Comparison of ENCODE assay signal across 18 mouse cellular contexts in the genomic region with DNA sequence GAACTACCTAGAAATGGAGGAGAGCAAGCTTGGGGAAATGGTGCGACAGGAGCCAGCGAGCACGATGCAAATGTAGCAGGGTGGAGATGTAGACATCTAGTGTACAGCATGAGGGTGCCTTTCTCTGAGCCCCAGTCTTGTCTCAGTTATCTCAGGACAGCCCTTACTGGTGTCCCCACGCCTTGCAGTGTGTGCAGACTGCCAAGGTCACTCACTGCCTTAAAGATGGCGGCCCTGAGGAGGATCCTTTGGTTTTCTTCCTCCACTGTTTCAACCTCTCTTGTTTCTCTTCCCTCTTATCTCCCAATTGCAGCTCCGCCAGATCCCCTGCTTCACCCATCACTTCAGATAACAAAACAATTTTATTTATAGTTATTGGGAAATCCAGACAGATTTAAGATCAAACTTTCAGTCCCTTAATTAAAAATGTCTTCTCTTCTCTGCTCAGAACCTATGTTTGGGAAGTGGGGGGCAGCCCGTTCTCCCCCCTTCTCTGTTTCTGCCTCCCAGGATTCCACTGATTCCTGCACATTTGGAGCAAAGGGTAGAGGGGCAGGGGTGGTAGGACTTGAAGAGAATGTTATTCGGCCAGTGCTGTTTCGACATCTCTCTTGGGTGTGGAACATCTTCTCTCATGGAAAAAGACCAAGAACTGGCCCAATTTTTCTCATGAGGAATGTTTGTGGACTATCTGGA. TPM values are rescaled to one million over a fixed set of nuclear protein-coding genes. Genes with fewer than 3 reads are reported as not detected.
DNase-seq lines count a peak whose midpoint lies in the region; ATAC-seq and TF ChIP-seq lines count a peak whose summit lies in the region.
"Had no signal": no experiment of that assay in that cellular context is flagged by ENCODE, and none has a peak within 500 bp of the region (broad histone marks: within the 10 kb centered on the region; RNA-seq: fewer than 3 reads in every experiment).

No protein-coding gene starts in this region.

- H3K4me2 ChIP-seq in lung, embryonic 16.5 days (ENCODE audit: low read depth, low read length): no peak overlapping the region
- H3K4me2 ChIP-seq in kidney, embryonic 16.5 days (replicated peaks; ENCODE audit: low read depth, low read length): no peak overlapping the region
- H3K4me2 ChIP-seq: embryonic facial prominence, embryonic 13.5 days; forebrain, embryonic 12.5 days; heart, embryonic 13.5 days; hindbrain, embryonic 13.5 days had no signal

- TF ChIP-seq POLR2A in lung, adult 2 months (IDR thresholded peaks at IDR 0.05; ENCODE audit: borderline replicate concordance, extremely low read depth, low read depth, low read length): no peak
- TF ChIP-seq POLR2A in cortical plate, adult 2 months (IDR thresholded peaks at IDR 0.05; ENCODE audit: extremely low read depth, insufficient read depth, low read length): no peak

- 77% methylated on average over 9 of the region's 9 CpGs for WGBS in lung, embryonic 16.5 days
- WGBS in lung, adult 2 months: 77% methylated on average over 9 of the region's 9 CpGs
- 87% methylated on average over 9 of the region's 9 CpGs for WGBS in kidney, embryonic 16.5 days

- H3K27me3 ChIP-seq in lung, embryonic 16.5 days (ENCODE audit: control insufficient read depth, insufficient read depth, low read depth, low read length): no peaks in the 10 kb centered on the region
- H3K27me3 ChIP-seq in kidney, embryonic 16.5 days (ENCODE audit: insufficient read depth, low read length): no peaks in the 10 kb centered on the region
- H3K27me3 ChIP-seq: embryonic facial prominence, embryonic 13.5 days; forebrain, embryonic 12.5 days; heart, embryonic 13.5 days; hindbrain, embryonic 13.5 days had no signal

- peaks cover 4% of the 10 kb centered on the region for H3K9me3 ChIP-seq in lung, embryonic 16.5 days (ENCODE audit: control insufficient read depth, low read length)
- 0 out of 2 replicates have a peak, but pooled peaks cover 5% of the 10 kb centered on the region for H3K9me3 ChIP-seq in kidney, embryonic 16.5 days (ENCODE audit: low read length)
- H3K9me3 ChIP-seq: embryonic facial prominence, embryonic 13.5 days; forebrain, embryonic 12.5 days; hindbrain, embryonic 13.5 days had no signal

- no peak overlapping the region for H3K9ac ChIP-seq in lung, embryonic 16.5 days (ENCODE audit: low read length)
- H3K9ac ChIP-seq in kidney, embryonic 16.5 days (replicated peaks; ENCODE audit: low read length): no peak overlapping the region
- H3K9ac ChIP-seq: embryonic facial prominence, embryonic 13.5 days; forebrain, embryonic 12.5 days; heart, embryonic 13.5 days; hindbrain, embryonic 13.5 days had no signal

- no peaks in the 10 kb centered on the region for H3K36me3 ChIP-seq in lung, embryonic 16.5 days (ENCODE audit: control insufficient read depth, insufficient read depth, low read length)
- no peaks in the 10 kb centered on the region for H3K36me3 ChIP-seq in kidney, embryonic 16.5 days (ENCODE audit: insufficient read depth, low read length)
- H3K36me3 ChIP-seq: embryonic facial prominence, embryonic 13.5 days; forebrain, embryonic 12.5 days; heart, embryonic 13.5 days; hindbrain, embryonic 13.5 days had no signal

- no peak overlapping the region for H3K27ac ChIP-seq in lung, embryonic 16.5 days (ENCODE audit: low read length)
- peak overlapping the region; percentile 17; the same call in 1 of the 2 replicates for H3K27ac ChIP-seq in cortical plate, adult 2 months (ENCODE audit: insufficient read depth, low read length)
- H3K27ac ChIP-seq in kidney, embryonic 16.5 days (ENCODE audit: low read length): no peak overlapping the region
- H3K27ac ChIP-seq: embryonic facial prominence, embryonic 13.5 days; forebrain, embryonic 12.5 days; heart, embryonic 13.5 days; hindbrain, embryonic 13.5 days; hindbrain, postnatal 0 days had no signal

- H3K4me1 ChIP-seq in lung, embryonic 16.5 days (replicated peaks; ENCODE audit: control insufficient read depth, insufficient read depth, low read length): no peaks in the 10 kb centered on the region
- H3K4me1 ChIP-seq in lung, adult 2 months (ENCODE audit: control insufficient read depth, insufficient read depth, low read length): no peaks in the 10 kb centered on the region; the same call in 1 of the 2 replicates
- H3K4me1 ChIP-seq in cortical plate, adult 2 months (ENCODE audit: control insufficient read depth, insufficient read depth, low read length): peaks cover 7% of the 10 kb centered on the region
- no peaks in the 10 kb centered on the region for H3K4me1 ChIP-seq in kidney, embryonic 16.5 days (ENCODE audit: insufficient read depth, low read length)
- H3K4me1 ChIP-seq: forebrain, embryonic 12.5 days; heart, embryonic 13.5 days; hindbrain, embryonic 13.5 days had no signal

- TF ChIP-seq CTCF in lung, adult 2 months (IDR thresholded peaks at IDR 0.05; ENCODE audit: insufficient read depth, low read length): no peak
- no peak for TF ChIP-seq CTCF in cortical plate, adult 2 months (IDR thresholded peaks at IDR 0.05; ENCODE audit: extremely low read depth, insufficient read depth, low read length)

- no peak overlapping the region for H3K4me3 ChIP-seq in lung, embryonic 16.5 days (ENCODE audit: low read length)
- H3K4me3 ChIP-seq in lung, adult 2 months (replicated peaks; ENCODE audit: extremely low read depth, low read depth, low read length): no peak overlapping the region
- no peak overlapping the region for H3K4me3 ChIP-seq in cortical plate, adult 2 months (ENCODE audit: insufficient read depth, low read length)
- no peak overlapping the region for H3K4me3 ChIP-seq in kidney, embryonic 16.5 days (ENCODE audit: low read length)
- H3K4me3 ChIP-seq: embryonic facial prominence, embryonic 13.5 days; forebrain, embryonic 12.5 days; heart, embryonic 13.5 days; hindbrain, embryonic 13.5 days had no signal

- ATAC-seq in lung, embryonic 16.5 days (ENCODE audit: low read depth): peak; percentile 59
- 0 out of 2 replicates have a peak, but pooled peaks have one; percentile 26 for ATAC-seq in megakaryocyte-erythroid progenitor cell, adult 5-6 weeks (replicated peaks; ENCODE audit: low FRiP score, low TSS enrichment, poor library complexity, severe bottlenecking)
- ATAC-seq in kidney, embryonic 16.5 days (ENCODE audit: low FRiP score, low TSS enrichment): no peak

- no peak for DNase-seq in lung, adult 2 months
- DNase-seq in lung, postnatal 10 days: peak; percentile 13
- no peak for DNase-seq in cerebellum, adult 11 months
- DNase-seq: adrenal gland, adult 8-10 months; adrenal gland, postnatal 36 days; cerebellum, adult 8-10 months; cerebellum, postnatal 25 days; gastrocnemius, postnatal 10 days; heart, postnatal 4 days had no signal

RNA-seq across cellular contexts. Expression of gene Bbs10, which starts 20.5 kb away (rescaled TPM):
- polyA plus RNA-seq in lung, embryonic 16.5 days (2015; fragmentation: Nextera tagmentation; extraction: Ambion mirVana): 6.2 TPM in 2 replicates
- polyA plus RNA-seq in lung, adult 2 months (2012; rRNA removed): 0.81 and 1.3 TPM in 2 replicates
- 4.7 and 5.0 TPM in 2 replicates for polyA plus RNA-seq in cortical plate, adult 2 months (2012; rRNA removed)
- total RNA-seq in megakaryocyte-erythroid progenitor cell, adult 5-6 weeks (2014; fragmentation: Nextera tagmentation): 2.0 and 3.1 TPM in 2 replicates
- 4.8 and 6.3 TPM in 2 replicates for total RNA-seq in megakaryocyte-erythroid progenitor cell, adult 5-6 weeks (2017)
- 7.4 and 8.1 TPM in 2 replicates for polyA plus RNA-seq in kidney, embryonic 16.5 days (2015; fragmentation: Nextera tagmentation; extraction: Ambion mirVana)
